Mouse (Mus musculus) mature B cell (primary cell): ENCODE results near the gene Kdf1.

Source experiments
- in situ Hi-C: fragments of 300-500 bp; cut with MboI; formaldehyde crosslinking; loops from 2 replicates; pipeline ENCODE4 v1.14.3; 2019

The Kdf1 gene

GRCm38 (mm10) chr4:133518601-133519368 is at the start of gene Kdf1:
TSS of gene Kdf1 (plus strand) at chr4:133518963.
- in situ Hi-C loops: no loop called here

- in situ Hi-C loops: no loop called here
These were observed 49.6 kb upstream of the Kdf1 start for GRCm38 (mm10) chr4:133469122-133469521.

GRCm38 (mm10) chr4:133471135-133471821 is 47.5 kb upstream of the Kdf1 start:
- in situ Hi-C loops: no loop called here

GRCm38 (mm10) chr4:133473833-133474232 is 44.9 kb upstream of the Kdf1 start:
- in situ Hi-C loops: no loop called here

- in situ Hi-C loops: no loop called here
These were observed 39.1 kb upstream of the Kdf1 start, which contains the start of gene Tent5b for GRCm38 (mm10) chr4:133479458-133480184. TSS of gene Tent5b (plus strand) at chr4:133480132.

- in situ Hi-C loops: no loop called here
These were observed 38.6 kb upstream of the Kdf1 start for GRCm38 (mm10) chr4:133480185-133480537.

- in situ Hi-C loops: no loop called here
These were observed 38.0 kb upstream of the Kdf1 start for GRCm38 (mm10) chr4:133480754-133481153.

GRCm38 (mm10) chr4:133481488-133481887 is 37.3 kb upstream of the Kdf1 start:
- in situ Hi-C loops: no loop called here

GRCm38 (mm10) chr4:133482479-133482878 is 36.3 kb upstream of the Kdf1 start:
- in situ Hi-C loops: no loop called here

GRCm38 (mm10) chr4:133484266-133485025 is 34.3 kb upstream of the Kdf1 start:
- in situ Hi-C loops: no loop called here

- in situ Hi-C loops: no loop called here
These were observed 32.9 kb upstream of the Kdf1 start for GRCm38 (mm10) chr4:133485691-133486425.

GRCm38 (mm10) chr4:133486673-133487357 is 31.9 kb upstream of the Kdf1 start:
- in situ Hi-C loops: no loop called here

GRCm38 (mm10) chr4:133488619-133489392 is 30.0 kb upstream of the Kdf1 start:
- in situ Hi-C loops: no loop called here

GRCm38 (mm10) chr4:133489489-133490245 is 29.1 kb upstream of the Kdf1 start:
- in situ Hi-C loops: no loop called here

GRCm38 (mm10) chr4:133491800-133492199 is 27.0 kb upstream of the Kdf1 start:
- in situ Hi-C loops: no loop called here

GRCm38 (mm10) chr4:133493895-133494294 is 24.9 kb upstream of the Kdf1 start:
- in situ Hi-C loops: no loop called here

GRCm38 (mm10) chr4:133494432-133494831 is 24.3 kb upstream of the Kdf1 start:
- in situ Hi-C loops: no loop called here

- in situ Hi-C loops: no loop called here
These were observed 23.9 kb upstream of the Kdf1 start for GRCm38 (mm10) chr4:133494867-133495266.

- in situ Hi-C loops: no loop called here
These were observed 23.1 kb upstream of the Kdf1 start for GRCm38 (mm10) chr4:133495711-133496110.
